Mouse (Mus musculus) CD4-positive, CD25-positive, alpha-beta regulatory T cell, adult 2 months (primary cell): Measurements from ENCODE around the gene Zdhhc15.
A peak's percentile ranks its signal among the peaks of the same experiment; 100 is the strongest.
"Not testable (repeated sequence)": the region's sequence is repeated elsewhere in the genome, so short reads cannot be mapped to it uniquely, and the experiment has no call there.

ENCODE experiments used
- DNase-seq: peaks from one replicate; pipeline ENCODE4 v3.0.0-alpha.2; 2012; ENCODE audit warnings: low read depth, low spot score

Gene Zdhhc15

DNA sequence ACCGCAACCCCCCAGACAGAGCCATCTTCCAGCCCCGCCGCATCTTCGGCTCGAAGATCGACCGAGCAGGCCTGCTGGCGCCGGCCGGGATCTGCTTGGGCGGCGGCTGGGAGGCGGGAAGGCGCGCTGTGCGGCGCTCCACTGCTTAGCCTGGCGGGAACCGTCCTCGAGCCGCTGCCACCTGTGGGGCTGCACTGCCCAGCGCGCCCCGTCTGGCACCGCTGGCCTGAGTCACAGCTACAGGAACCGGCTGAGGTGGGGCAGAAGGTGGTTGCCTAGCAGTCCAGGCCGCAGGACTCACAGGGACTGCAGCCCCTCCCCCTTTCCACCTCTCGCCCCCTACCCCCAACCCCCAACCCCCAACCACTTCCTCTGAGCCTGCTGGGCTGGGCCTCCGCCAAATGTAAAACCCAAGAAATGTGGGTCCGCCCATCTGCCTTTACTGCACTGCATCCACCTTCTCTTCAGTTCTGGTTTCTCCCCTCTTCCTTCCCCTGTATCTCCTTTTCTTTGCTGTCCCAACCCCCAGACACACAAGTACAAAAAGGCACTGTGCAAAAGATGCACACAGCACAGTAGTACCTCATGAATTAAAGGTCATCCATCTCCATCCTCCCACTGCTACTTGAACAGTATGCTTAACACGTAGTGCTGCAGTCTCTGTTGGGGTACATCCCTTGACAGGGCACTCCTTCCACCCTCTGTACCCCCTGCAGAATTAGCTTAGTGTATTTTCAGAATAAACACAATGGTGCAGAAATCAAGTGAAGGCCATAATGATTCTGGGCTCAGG lies at the start of gene Zdhhc15:
TSS of gene Zdhhc15 (minus strand) at position 308 of the 793 bp plus-strand sequence.
- DNase-seq = peak; percentile 73

DNA sequence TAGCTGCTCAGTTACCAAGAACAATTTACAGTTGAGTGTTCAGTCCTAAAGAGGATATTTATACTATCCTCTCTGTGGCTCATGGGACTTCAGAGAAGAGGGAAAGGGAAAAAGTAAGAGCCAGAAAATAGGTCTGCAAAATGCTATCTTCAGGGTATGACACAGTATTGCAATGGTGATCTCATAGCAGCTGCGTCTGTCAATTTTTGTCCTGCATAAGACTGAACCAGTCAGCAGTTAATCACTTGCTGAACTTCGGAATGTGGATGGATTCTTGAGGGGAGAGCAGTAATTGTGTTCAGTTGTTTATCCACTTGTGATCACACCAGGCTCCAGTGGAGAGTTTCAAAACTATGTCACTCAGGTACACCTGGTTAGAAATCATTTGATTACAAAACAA lies 37.1 kb upstream of the Zdhhc15 start:
- no peak for DNase-seq

GRCm38 (mm10) chrX:104669850-104670756 lies 761 bp downstream of the Zdhhc15 start:
- DNase-seq = peak; percentile 3

DNA sequence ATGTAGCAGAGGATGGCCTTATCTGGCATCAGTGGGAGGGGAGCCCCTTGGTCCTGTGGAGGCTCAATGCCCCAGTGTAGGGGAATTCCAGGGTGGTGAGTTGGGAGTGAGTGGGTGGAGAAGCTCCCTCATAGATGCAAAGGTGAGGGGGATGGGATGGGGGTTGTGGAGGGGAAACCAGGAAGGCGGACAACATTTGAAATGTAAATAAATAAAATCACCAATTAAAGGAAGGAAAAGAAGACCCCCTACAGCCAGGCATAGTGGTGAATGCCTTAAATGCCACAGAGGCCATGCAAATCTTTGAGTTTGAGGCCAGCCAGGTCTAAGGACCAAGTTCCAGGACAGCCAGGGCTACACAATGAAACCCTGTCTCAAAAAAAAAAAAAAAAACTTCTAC lies 13.9 kb downstream of the Zdhhc15 start:
- no peak for DNase-seq

GRCm38 (mm10) chrX:104612531-104612930 lies 58.3 kb downstream of the Zdhhc15 start:
- DNase-seq = no peak

DNA sequence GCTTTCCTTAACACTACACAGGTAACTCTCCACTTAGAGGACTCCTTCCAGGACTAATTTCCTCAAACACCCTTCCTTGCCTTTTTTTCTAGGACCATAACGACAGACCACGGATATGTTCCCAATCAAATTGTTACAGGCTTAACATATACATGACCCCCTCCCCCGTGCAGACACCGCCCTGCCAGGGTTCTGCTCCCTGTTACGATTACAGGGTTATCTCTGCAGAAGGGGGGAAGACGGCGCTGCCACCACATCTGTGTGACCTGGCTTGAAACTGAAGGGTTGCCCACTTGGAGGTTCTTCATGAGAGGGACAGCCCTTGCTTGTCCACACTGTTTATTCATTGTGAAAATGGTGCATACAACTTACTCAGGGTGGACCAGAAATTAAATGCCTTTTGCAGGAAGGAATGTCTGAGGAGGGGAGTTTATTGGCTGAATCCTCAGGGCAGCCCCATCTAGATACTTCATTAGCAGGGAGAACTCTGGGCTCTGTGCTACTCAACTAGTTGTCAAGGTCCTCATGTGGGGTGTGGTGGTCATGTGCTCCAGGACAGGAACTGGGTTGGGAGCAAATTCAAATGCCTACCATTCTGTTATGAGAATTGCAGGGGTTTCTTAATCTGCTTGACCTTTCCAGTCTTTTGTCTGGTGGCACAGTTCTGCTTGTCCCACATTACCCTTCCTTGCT lies 67.0 kb downstream of the Zdhhc15 start:
- not testable (repeated sequence) for DNase-seq

DNA sequence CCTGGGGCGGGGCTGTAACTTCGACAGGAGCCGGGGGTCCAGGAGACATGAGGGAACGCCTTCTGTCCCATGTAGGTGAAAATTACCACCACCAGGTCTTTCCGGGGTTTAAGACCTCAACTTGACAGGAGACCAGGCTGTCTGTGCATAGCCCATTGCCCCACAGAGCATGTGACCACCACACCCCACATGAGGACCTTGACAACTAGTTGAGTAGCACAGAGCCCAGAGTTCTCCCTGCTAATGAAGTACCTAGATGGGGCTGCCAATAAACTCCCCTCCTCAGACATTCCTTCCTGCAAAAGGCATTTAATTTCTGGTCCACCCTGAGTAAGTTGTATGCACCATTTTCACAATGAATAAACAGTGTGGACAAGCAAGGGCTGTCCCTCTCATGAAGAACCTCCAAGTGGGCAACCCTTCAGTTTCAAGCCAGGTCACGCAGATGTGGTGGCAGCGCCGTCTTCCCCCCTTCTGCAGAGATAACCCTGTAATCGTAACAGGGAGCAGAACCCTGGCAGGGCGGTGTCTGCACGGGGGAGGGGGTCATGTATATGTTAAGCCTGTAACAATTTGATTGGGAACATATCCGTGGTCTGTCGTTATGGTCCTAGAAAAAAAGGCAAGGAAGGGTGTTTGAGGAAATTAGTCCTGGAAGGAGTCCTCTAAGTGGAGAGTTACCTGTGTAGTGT lies 68.5 kb downstream of the Zdhhc15 start:
- DNase-seq = not testable (repeated sequence)

DNA sequence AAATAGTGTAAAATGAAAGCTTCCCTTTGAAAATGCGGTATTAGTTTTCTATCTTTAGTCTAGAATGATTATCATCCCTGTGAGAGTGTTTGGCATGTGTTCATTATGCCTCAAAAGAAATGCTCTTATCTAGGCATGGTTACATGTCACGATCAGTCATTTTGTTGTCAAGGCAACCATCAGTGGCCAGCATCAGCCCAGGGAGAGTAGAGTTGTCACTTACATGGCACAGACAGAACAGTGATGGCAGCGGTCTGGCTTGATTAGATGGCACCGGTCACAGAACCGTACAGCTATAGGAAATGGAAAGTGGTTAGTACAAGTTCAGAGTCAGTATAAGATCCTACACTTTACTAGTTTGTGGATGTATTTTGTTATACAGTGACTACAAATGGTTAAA lies 96.9 kb downstream of the Zdhhc15 start:
- no peak for DNase-seq

GRCm38 (mm10) chrX:104567497-104567896 lies 103.4 kb downstream of the Zdhhc15 start:
- no peak for DNase-seq

DNA sequence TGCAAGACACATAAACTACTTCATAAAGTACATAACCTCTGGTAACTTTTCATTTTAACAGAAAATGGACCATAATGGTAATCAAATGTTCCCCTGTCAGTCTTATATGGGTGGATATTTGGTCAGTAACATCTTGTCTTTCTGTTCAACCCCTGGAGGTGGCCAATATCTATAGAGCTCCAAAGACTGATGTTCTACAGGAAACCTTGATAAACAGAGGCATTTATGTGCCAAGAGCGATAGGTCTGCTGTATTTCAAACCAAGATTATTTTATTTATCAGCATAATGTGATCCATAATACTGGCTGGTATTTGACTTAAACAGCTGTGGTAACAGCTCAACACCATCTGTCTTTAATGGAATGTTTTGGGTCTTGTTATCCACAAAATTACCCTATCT lies 125.6 kb downstream of the Zdhhc15 start:
- DNase-seq = no peak

DNA sequence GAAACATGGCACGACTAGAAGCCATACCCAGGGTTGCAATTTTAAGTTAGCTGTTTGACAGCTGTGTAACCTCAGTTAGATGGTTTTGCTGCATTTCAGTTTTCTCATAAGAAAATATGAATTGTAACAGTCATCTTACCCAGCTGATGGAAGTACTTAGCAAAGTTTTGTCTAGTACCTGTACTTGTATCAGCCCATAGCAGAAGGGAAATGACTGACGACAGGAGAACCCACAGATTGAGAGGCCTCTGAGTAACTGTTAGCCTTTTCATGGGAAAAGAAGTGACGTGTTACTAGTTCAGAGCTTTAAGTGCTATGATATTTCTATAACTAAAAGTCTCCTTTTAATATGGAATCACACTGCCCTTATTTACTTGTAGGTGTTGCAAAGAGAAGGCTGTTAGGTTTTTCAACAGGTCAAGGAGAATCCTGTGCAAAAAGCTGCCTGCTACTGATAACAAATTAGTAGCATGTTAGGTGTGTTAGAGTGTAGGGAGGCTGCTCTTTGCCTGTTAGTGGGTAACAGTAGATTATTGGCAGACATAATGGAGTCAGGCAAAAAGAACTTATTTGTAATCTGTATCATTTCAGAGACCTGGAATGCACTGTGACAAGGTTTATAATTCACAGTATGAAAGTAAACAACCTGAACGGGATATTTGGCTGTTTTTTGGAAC lies 126.8 kb downstream of the Zdhhc15 start:
- no peak for DNase-seq

GRCm38 (mm10) chrX:104542635-104543034 lies 128.2 kb downstream of the Zdhhc15 start:
- no peak for DNase-seq

GRCm38 (mm10) chrX:104501765-104502164 lies 169.1 kb downstream of the Zdhhc15 start:
- no peak for DNase-seq

DNA sequence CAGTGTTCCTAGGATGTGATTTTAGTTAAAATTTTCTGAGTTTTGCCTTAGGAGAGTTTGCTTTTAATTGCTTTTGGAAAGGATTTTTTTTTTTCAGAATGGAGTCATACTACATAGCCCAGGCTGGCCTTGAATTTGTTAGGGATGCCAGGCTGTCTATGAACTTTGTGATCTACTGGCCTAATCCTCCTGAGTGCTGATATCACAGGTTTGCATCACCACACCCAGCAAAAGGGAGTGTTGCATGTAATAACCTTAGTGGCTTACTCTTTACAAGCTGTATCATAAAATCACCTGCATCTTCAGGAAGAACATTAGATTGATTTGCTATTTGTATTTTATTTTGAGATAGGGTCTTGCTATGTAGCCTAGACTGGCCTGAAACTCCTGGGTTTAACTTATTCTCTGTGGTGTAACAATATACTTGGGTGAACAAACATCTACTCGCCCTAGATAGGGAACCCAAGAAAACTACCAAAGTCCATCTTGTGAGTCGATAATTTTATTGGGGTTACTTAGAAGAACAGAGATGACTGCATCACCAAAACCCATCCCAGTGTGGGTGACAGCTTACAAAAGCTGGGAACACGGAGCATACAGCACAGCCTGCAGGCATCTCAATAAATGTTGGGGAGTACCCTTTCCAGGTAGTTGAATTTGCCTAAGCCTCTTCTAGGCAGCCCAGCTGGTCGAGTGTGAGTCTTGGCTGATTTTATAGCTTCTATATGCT lies 181.1 kb downstream of the Zdhhc15 start:
- no peak for DNase-seq

DNA sequence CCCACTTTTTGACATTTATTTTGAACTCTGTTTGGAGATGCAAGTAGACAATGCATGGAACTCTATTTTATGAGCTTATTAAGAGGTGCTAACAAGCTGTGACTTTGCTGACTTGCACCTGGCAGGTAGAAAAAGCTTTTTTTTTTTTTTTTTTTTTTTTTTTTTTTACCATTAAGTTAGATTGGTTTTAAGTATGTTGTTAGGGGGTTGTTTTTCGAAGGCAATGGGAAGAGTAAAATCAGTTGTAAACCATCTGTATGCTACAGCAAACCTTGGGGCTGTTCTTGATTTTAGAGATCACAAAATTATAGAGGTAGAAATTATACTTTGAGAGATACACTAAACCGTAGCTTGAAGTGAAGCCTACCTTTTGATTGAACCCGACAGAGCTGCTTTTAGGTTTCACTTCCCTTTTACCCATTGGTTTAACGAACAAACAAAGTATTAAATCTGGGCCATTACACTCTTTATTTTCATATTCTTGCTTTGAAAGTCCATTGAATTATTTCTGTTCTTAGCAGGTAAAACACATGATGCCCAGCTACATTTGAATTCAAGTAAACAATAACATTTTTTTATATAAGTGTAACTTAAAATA lies 181.9 kb downstream of the Zdhhc15 start:
- no peak for DNase-seq

DNA sequence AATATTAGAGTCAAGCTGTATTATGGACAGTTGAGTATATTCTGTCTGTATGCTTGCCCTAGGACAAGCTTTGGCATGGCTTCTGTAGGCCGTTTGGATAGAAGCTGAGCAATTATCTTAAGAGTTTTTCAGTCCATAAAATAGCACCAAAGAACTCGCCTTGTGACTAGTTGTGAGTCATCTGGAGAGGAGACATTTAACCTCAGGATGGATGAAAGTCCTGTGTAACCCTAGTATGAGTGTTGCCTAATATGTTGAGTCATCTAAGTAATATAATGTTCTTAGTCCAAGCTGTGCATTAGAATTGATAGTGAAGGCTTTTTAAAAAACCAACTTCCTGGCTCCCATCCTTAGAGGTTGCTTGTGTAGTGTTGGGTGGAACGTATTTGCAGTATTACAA lies 182.8 kb downstream of the Zdhhc15 start:
- peak; percentile 3 for DNase-seq
